Mouse (Mus musculus) liver, adult 2 months (tissue): ENCODE data around the gene Ptprm.

Experiments used
- CTCF ChIP-seq: fragments of 200-500 bp; IDR thresholded peaks from 2 replicates; pipeline ENCODE4 v1.5.1; 2011; ENCODE audit warnings: low read depth, low read length, control low read depth
- POLR2A ChIP-seq: fragments of 200-500 bp; IDR thresholded peaks from 2 replicates; pipeline ENCODE4 v1.6.1; 2011; ENCODE audit warnings: low read length, control low read depth; ENCODE audit not compliant: insufficient read depth; ENCODE audit errors: extremely low read depth

- TF ChIP-seq CTCF (no peak), POLR2A (no peak)
These were observed 30.3 kb downstream of the Ptprm start for GRCm38 (mm10) chr17:67323777-67324498.
